Mouse (Mus musculus) megakaryocyte, embryonic 14.5 days (primary cell): ENCODE data around the gene Rbm15b. TPM values are rescaled to one million over a fixed set of nuclear protein-coding genes. Genes with fewer than 3 reads are reported as not detected.

ENCODE experiments used
- H3K27me3 ChIP-seq: replicated peaks from 2 replicates; pipeline ENCODE3; 2012; ENCODE audit warnings: inconsistent platforms
- H3K36me3 ChIP-seq: replicated peaks from 2 replicates; pipeline ENCODE3; 2012; ENCODE audit warnings: low read length, inconsistent platforms, mixed read lengths
- H3K4me1 ChIP-seq: 2 replicates; pipeline ENCODE4 v1.6.1; 2012; ENCODE audit warnings: inconsistent platforms
- H3K4me3 ChIP-seq: replicated peaks from 2 replicates; pipeline ENCODE3; 2012; ENCODE audit warnings: moderate library complexity, mild to moderate bottlenecking, inconsistent platforms
- H3K9me3 ChIP-seq: 2 replicates; pipeline ENCODE4 v1.6.1; 2012; ENCODE audit warnings: inconsistent platforms
- FLI1 ChIP-seq: IDR thresholded peaks from 2 replicates; pipeline ENCODE4 v1.6.1; 2012; ENCODE audit warnings: low read length, inconsistent platforms, mixed read lengths
- GATA1 ChIP-seq: IDR thresholded peaks from 3 replicates; pipeline ENCODE4 v1.6.1; 2012; ENCODE audit warnings: mixed read lengths, low read length, inconsistent platforms, borderline replicate concordance
- polyA plus RNA-seq: library from polyadenylated mRNA; stranded (reverse); fragments of >175 nt; gene quantifications from 2 replicates; pipeline ENCODE4 v1.2.3, GENCODE M21; 2012; ENCODE audit warnings: low replicate concordance; ENCODE audit not compliant: insufficient read depth

Gene Rbm15b
- 6.4 and 13.0 TPM in 2 replicates for polyA plus RNA-seq

- Histone ChIP-seq H3K27me3 (no peaks in the 10 kb centered on the region), H3K4me3 (peak within 1 kb of the TSS; percentile 98), H3K36me3 (peaks cover 67% of the 10 kb centered on the region), H3K4me1 (peaks cover 76% of the 10 kb centered on the region), H3K9me3 (no peaks in the 10 kb centered on the region)
- TF ChIP-seq FLI1 (no peak), GATA1 (no peak)
Measured at GRCm38 (mm10) chr9:106886828-106887702, at the start of gene Rbm15b. Rbm15b (minus strand) TSS chr9:106887428.

- peaks cover 4% of the 10 kb centered on the region; the same call in 1 of the 2 replicates for H3K9me3 ChIP-seq
- no peak for TF ChIP-seq GATA1
- no peak for TF ChIP-seq FLI1
- no peaks in the 10 kb centered on the region for H3K36me3 ChIP-seq
- H3K27me3 ChIP-seq: peaks cover 7% of the 10 kb centered on the region
- no peaks in the 10 kb centered on the region; the same call in 1 of the 2 replicates for H3K4me1 ChIP-seq
- H3K4me3 ChIP-seq: no peak overlapping the region
Measured at GRCm38 (mm10) chr9:106934998-106935397, 47.8 kb upstream of the Rbm15b start.

GRCm38 (mm10) chr9:106914878-106915277 is 27.6 kb upstream of the Rbm15b start:
- Histone ChIP-seq H3K36me3 (no peaks in the 10 kb centered on the region), H3K27me3 (peaks cover 30% of the 10 kb centered on the region), H3K4me3 (no peak overlapping the region), H3K4me1 (no peaks in the 10 kb centered on the region), H3K9me3 (no peaks in the 10 kb centered on the region)
- TF ChIP-seq GATA1: no peak
- TF ChIP-seq FLI1: no peak

GRCm38 (mm10) chr9:106913759-106914158 is 26.5 kb upstream of the Rbm15b start:
- Histone ChIP-seq H3K9me3 (no peaks in the 10 kb centered on the region), H3K4me3 (no peak overlapping the region), H3K27me3 (peaks cover 30% of the 10 kb centered on the region), H3K36me3 (no peaks in the 10 kb centered on the region), H3K4me1 (peaks cover 7% of the 10 kb centered on the region)
- TF ChIP-seq FLI1 (no peak), GATA1 (no peak)

- peaks cover 18% of the 10 kb centered on the region for H3K4me1 ChIP-seq
- no peaks in the 10 kb centered on the region for H3K36me3 ChIP-seq
Measured at GRCm38 (mm10) chr9:106911624-106912023, 24.4 kb upstream of the Rbm15b start.

GRCm38 (mm10) chr9:106908715-106909114 is 21.5 kb upstream of the Rbm15b start:
- TF ChIP-seq GATA1 (no peak), FLI1 (no peak)
- H3K27me3 ChIP-seq: peaks cover 22% of the 10 kb centered on the region

More at GRCm38 (mm10) chr9:106911624-106912023, 24.4 kb upstream of the Rbm15b start:
- Histone ChIP-seq H3K4me3 (no peak overlapping the region), H3K27me3 (peaks cover 31% of the 10 kb centered on the region), H3K9me3 (no peaks in the 10 kb centered on the region)
- TF ChIP-seq FLI1 (no peak), GATA1 (no peak)

GRCm38 (mm10) chr9:106908174-106908573 is 20.9 kb upstream of the Rbm15b start:
- Histone ChIP-seq H3K4me3 (no peak overlapping the region), H3K4me1 (peaks cover 24% of the 10 kb centered on the region)

More at GRCm38 (mm10) chr9:106908715-106909114, 21.5 kb upstream of the Rbm15b start:
- Histone ChIP-seq H3K36me3 (no peaks in the 10 kb centered on the region), H3K4me3 (no peak overlapping the region), H3K4me1 (peaks cover 20% of the 10 kb centered on the region), H3K9me3 (no peaks in the 10 kb centered on the region)

GRCm38 (mm10) chr9:106906597-106906996 is 19.4 kb upstream of the Rbm15b start:
- Histone ChIP-seq H3K4me1 (peaks cover 37% of the 10 kb centered on the region), H3K27me3 (peaks cover 19% of the 10 kb centered on the region), H3K9me3 (no peaks in the 10 kb centered on the region), H3K4me3 (no peak overlapping the region), H3K36me3 (no peaks in the 10 kb centered on the region)
- TF ChIP-seq FLI1: no peak
- no peak for TF ChIP-seq GATA1

More at GRCm38 (mm10) chr9:106908174-106908573, 20.9 kb upstream of the Rbm15b start:
- TF ChIP-seq FLI1: no peak
- TF ChIP-seq GATA1: no peak
- Histone ChIP-seq H3K27me3 (peaks cover 21% of the 10 kb centered on the region), H3K9me3 (no peaks in the 10 kb centered on the region), H3K36me3 (no peaks in the 10 kb centered on the region)

- H3K4me3 ChIP-seq: no peak overlapping the region
- H3K27me3 ChIP-seq: peaks cover 37% of the 10 kb centered on the region
- TF ChIP-seq GATA1 (no peak), FLI1 (no peak)
- H3K4me1 ChIP-seq: peaks cover 34% of the 10 kb centered on the region
- no peaks in the 10 kb centered on the region for H3K36me3 ChIP-seq
- no peaks in the 10 kb centered on the region for H3K9me3 ChIP-seq
Measured at GRCm38 (mm10) chr9:106903791-106904134, 16.5 kb upstream of the Rbm15b start.
